10 mouse cellular contexts compared by ENCODE assay signal in the genomic region with DNA sequence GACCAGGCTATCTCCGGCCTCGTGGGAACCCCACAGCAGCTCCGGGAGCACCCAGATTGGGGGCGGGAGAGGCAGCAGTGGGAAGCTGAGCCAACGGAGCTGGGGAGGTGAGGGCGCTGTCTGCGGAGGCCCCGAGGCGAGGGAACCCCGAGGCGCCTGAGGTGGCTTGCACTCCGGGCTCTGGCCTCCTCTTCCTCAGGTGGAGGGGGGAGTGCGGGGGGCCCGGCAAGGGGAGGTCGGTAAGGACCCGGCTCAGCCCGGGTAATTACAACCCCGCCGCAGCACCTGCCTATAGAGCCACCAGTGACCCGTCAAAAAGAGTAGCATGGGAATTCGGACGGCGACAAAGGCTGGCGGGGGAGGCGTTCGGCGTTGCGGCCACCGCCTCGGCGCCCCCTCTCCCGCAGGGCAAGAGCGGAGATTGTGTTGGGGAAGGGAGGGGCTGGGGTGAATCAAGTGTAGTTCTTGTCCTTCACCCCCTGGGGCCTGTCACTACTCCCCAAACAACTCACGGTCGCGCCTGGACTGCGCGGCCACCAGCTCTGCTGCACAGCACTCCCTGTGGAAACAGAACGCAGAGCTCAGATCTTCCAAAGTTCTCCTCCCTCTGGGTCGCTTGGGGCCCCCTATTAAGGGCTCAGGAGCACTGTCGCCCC. TPM values are rescaled to one million over a fixed set of nuclear protein-coding genes. Genes with fewer than 3 reads are reported as not detected.
DNase-seq lines count a peak whose midpoint lies in the region; ATAC-seq lines count a peak whose summit lies in the region.
"Had no signal": no experiment of that assay in that cellular context is flagged by ENCODE, and none has a peak within 500 bp of the region (broad histone marks: within the 10 kb centered on the region; RNA-seq: fewer than 3 reads in every experiment).

No protein-coding gene starts in this region.

- no peaks in the 10 kb centered on the region for H3K9me3 ChIP-seq in embryonic facial prominence, embryonic 10.5 days
- H3K9me3 ChIP-seq in hindbrain, embryonic 16.5 days (ENCODE audit: control insufficient read depth, low read length), result no peaks in the 10 kb centered on the region
- H3K9me3 ChIP-seq in neural tube, embryonic 11.5 days (ENCODE audit: control insufficient read depth, low read length), result no peaks in the 10 kb centered on the region

- H3K4me1 ChIP-seq in embryonic facial prominence, embryonic 10.5 days, result peaks cover 52% of the 10 kb centered on the region
- peaks cover 2% of the 10 kb centered on the region; the same call in 1 of the 2 replicates for H3K4me1 ChIP-seq in hindbrain, embryonic 16.5 days (ENCODE audit: control insufficient read depth, insufficient read depth, low read depth, low read length)
- peaks cover 11% of the 10 kb centered on the region for H3K4me1 ChIP-seq in neural tube, embryonic 11.5 days (ENCODE audit: control insufficient read depth, insufficient read depth, low read length)

- no peak overlapping the region for H3K9ac ChIP-seq in hindbrain, embryonic 16.5 days (ENCODE audit: low read depth, low read length)
- no peak overlapping the region for H3K9ac ChIP-seq in neural tube, embryonic 11.5 days (ENCODE audit: low read length)

- peaks cover 100% of the 10 kb centered on the region for H3K27me3 ChIP-seq in embryonic facial prominence, embryonic 10.5 days (replicated peaks; ENCODE audit: low read depth, poor library complexity, severe bottlenecking)
- H3K27me3 ChIP-seq in hindbrain, embryonic 16.5 days (replicated peaks; ENCODE audit: control insufficient read depth, insufficient read depth, low read length), result peaks cover 51% of the 10 kb centered on the region
- H3K27me3 ChIP-seq in neural tube, embryonic 11.5 days (ENCODE audit: control insufficient read depth, insufficient read depth, low read length), result peaks cover 98% of the 10 kb centered on the region

- no peaks in the 10 kb centered on the region for H3K36me3 ChIP-seq in embryonic facial prominence, embryonic 10.5 days (replicated peaks)
- H3K36me3 ChIP-seq in hindbrain, embryonic 16.5 days (ENCODE audit: control insufficient read depth, insufficient read depth, low read length), result no peaks in the 10 kb centered on the region
- no peaks in the 10 kb centered on the region for H3K36me3 ChIP-seq in neural tube, embryonic 11.5 days (ENCODE audit: control insufficient read depth, insufficient read depth, low read length)

- peak overlapping the region; percentile 52 for H3K4me3 ChIP-seq in embryonic facial prominence, embryonic 10.5 days
- no peak overlapping the region for H3K4me3 ChIP-seq in hindbrain, embryonic 16.5 days (ENCODE audit: low read length)
- H3K4me3 ChIP-seq in neural tube, embryonic 11.5 days (ENCODE audit: low read depth, low read length), result no peak overlapping the region

- no peak for ATAC-seq in hindbrain, embryonic 16.5 days
- ATAC-seq in neural tube, embryonic 11.5 days (ENCODE audit: insufficient read depth, low FRiP score, low TSS enrichment), result no peak

- WGBS in embryonic facial prominence, embryonic 10.5 days, result under 1% methylated on average over 41 of the region's 41 CpGs
- under 1% methylated on average over 37 of the region's 41 CpGs for WGBS in hindbrain, embryonic 16.5 days
- 0% methylated on average over 38 of the region's 41 CpGs for WGBS in neural tube, embryonic 11.5 days

- DNase-seq in kidney, postnatal 4 days, result peak; percentile 17 to 28
- DNase-seq in kidney, adult 18-20 months, result no peak
- no peak for DNase-seq in embryonic facial prominence, embryonic 10.5 days (ENCODE audit: low spot score)
- DNase-seq in neural tube, embryonic 11.5 days (ENCODE audit: low spot score), result peak; percentile 40
- no peak for DNase-seq in left cerebral cortex, adult 18-20 months (ENCODE audit: low spot score in 2 of 2)
- DNase-seq in left cerebral cortex, adult 11 months (ENCODE audit: low spot score), result no peak
- no peak for DNase-seq in T-cell, adult 2 months (ENCODE audit: low spot score)
- DNase-seq: layer of hippocampus, postnatal 36 days had no signal

- 0 out of 2 replicates have a peak overlapping the region, but pooled peaks have one; percentile 5 for H3K4me2 ChIP-seq in hindbrain, embryonic 16.5 days (ENCODE audit: low read length)
- H3K4me2 ChIP-seq in neural tube, embryonic 11.5 days (ENCODE audit: low read depth), result peak overlapping the region; percentile 3; the same call in 1 of the 2 replicates

- H3K27ac ChIP-seq in embryonic facial prominence, embryonic 10.5 days (replicated peaks), result peak overlapping the region; percentile 72
- H3K27ac ChIP-seq in hindbrain, embryonic 16.5 days (ENCODE audit: low read depth, low read length), result no peak overlapping the region
- no peak overlapping the region for H3K27ac ChIP-seq in neural tube, embryonic 11.5 days (ENCODE audit: low read depth, low read length)

RNA-seq across cellular contexts. Expression of a gene that starts 3.8 kb away (rescaled TPM):
- polyA plus RNA-seq in embryonic facial prominence, embryonic 10.5 days (2016; fragmentation: Nextera tagmentation; extraction: Ambion mirVana), result 10.4 and 11.5 TPM in 2 replicates
- polyA plus RNA-seq in hindbrain, embryonic 16.5 days (2015; fragmentation: Nextera tagmentation; extraction: Ambion mirVana), result 0.13 and 0.99 TPM in 2 replicates
- polyA plus RNA-seq in neural tube, embryonic 11.5 days (2014; fragmentation: Nextera tagmentation; extraction: Ambion mirVana), result not detected in 2 replicates
- 10 to 100 TPM; 13.9 to 14.1 TPM for total RNA-seq in left cerebral cortex, adult 18-20 months (2021)
- total RNA-seq: MEL had no signal

RNA-seq across cellular contexts. Expression of a gene that starts 4.0 kb away (rescaled TPM):
- 15.4 and 15.7 TPM in 2 replicates for polyA plus RNA-seq in embryonic facial prominence, embryonic 10.5 days (2016; fragmentation: Nextera tagmentation; extraction: Ambion mirVana)
- polyA plus RNA-seq in hindbrain, embryonic 16.5 days (2015; fragmentation: Nextera tagmentation; extraction: Ambion mirVana), result 36.4 and 38.4 TPM in 2 replicates
- 16.8 and 19.5 TPM in 2 replicates for polyA plus RNA-seq in neural tube, embryonic 11.5 days (2014; fragmentation: Nextera tagmentation; extraction: Ambion mirVana)
- total RNA-seq in left cerebral cortex, adult 18-20 months (2021), result 10 to 100 TPM; 51.7 to 53.7 TPM

Comparison
In these comparisons a context has a peak if more than half of its experiments do, and no peak if none do; other contexts are left out.
1. DNase-seq: peak in kidney, postnatal 4 days (2 of 2) and neural tube, embryonic 11.5 days (single experiment); none in kidney, adult 18-20 months (single experiment), embryonic facial prominence, embryonic 10.5 days (single experiment), left cerebral cortex, adult 18-20 months (0 of 2), left cerebral cortex, adult 11 months (single experiment) and T-cell, adult 2 months (single experiment).